Mouse (Mus musculus): ENCODE data around the gene Iqch.
A peak's percentile ranks its signal among the peaks of the same experiment; 100 is the strongest.

Gene Iqch

GRCm38 (mm10) chr9:63612565-63613515 lies 10.5 kb upstream of the Iqch start:
- no peak for DNase-seq (ENCODE audit: low spot score)

DNA sequence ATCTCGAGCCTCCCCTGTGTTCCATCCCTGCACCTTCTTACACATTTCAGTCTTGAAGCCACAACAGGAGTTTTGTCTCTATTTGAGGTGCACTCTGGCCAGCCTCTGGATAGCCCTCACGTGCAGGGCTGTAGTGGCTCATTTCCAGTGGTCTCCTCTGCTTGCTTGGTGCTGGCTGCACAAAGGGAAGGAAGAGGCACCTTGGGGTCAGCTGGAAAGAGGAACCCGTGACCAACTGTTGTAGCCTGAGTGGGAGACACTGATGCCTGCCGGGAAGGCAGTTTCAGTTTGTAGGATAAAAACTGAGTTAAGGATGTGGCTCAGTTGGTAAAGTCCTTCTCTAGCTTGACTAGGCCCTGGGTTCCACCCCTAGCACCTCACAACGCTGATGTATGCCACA lies 9.7 kb upstream of the Iqch start:
- no peak for DNase-seq (ENCODE audit: low spot score)

GRCm38 (mm10) chr9:63610841-63611366 lies 8.6 kb upstream of the Iqch start:
- DNase-seq (ENCODE audit: low spot score) = no peak

GRCm38 (mm10) chr9:63610231-63610630 lies 7.9 kb upstream of the Iqch start:
- DNase-seq (ENCODE audit: low spot score) = no peak

DNA sequence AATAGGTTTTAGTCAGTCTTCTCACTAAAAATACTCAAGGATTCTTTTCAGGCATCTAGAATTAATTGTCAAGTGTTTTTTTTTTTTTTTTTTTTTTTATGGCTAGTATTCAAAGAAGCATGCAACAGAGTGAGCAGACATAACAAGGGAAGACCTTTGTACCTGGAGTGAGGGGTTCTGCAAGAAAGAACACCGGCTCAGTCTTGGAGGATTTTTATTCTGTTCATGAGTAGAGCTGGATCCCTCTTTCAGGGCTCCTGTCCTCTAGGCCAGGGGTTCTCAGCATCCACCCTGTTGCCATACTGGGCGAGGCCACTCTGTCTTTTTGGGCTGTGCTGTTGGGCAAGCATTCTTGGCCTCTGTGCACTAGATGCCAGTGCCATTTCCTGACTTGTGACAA lies 7.5 kb upstream of the Iqch start:
- no peak for DNase-seq (ENCODE audit: low spot score)

DNA sequence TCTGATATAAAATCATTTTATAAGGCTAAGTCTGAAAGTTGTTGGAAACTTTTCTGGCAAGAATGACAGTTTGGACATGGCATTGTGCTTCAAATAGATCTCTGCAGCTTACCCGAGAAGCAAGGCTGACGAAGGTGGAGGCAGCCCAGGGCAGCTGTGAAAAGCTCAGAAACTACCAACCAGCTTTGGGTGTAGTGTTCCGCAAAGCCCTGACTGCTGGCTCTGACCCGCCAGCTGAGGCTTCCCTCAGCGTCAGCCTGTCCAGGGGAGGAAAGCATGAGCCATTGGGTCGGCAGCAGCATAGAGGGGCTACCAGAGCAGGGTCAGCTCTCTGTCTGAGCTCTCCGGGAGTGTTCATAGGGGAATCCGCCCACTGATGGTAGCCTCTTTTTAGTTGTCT lies 7.0 kb upstream of the Iqch start:
- DNase-seq (ENCODE audit: low spot score) = no peak

DNA sequence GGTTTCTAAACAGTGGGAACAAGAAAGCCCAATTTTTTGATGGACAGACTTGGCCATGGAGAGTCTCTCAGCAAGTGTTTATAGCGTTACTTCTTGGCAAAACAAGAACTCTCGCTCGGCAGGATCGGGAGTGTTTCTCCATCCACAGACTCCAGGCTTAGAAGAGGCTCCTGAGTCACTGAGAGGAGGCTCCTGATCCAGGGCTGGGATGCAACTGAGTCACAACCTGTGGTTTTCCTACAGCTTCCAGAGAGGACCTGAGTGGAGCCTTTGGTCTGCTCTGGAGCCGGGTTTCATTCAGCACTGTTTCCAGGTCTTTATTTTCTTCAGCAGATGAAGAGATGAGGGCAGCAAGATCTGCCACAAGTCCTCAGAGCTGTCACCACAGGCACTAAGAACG lies 5.7 kb upstream of the Iqch start:
- no peak for DNase-seq (ENCODE audit: low spot score)

DNA sequence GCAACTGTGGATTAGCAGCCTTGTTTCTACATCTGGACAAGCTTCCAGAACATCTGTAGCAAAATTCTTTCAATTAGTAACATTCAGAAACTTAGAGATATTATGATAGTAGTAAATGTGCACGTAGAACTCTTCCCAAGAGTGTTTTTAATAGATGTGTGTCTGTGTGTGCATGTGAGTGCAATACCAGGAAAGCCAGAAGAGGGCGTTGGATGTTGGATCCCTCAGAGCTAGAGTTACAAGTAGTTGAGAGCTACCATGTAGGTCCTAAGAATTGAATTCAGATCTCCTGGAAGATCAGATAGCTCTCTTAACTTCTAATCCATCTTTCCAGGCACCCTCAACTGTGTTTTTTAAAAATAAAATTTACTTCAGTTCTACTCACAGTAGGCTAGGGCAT lies 4.3 kb upstream of the Iqch start:
- no peak for DNase-seq (ENCODE audit: low spot score)

DNA sequence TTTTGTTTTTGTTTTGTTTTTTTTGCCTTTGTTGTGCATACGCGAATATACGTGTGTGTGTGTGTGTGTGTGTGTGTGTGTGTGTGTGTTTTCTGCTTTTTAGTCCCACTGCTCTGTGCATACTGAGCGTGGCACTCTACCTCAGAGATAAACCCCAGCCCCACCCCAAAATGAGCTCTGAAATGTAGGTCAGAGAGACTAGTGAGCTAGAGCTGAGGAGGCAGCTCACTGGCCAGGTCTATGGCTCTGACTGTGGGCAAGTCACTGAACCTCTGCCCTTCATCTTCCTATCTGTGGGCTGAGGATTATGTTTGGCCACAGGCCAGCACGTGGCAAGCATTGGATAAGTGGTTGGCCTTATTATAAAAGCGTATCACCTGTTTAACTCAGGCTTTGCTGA lies 1.6 kb upstream of the Iqch start:
- DNase-seq (ENCODE audit: low spot score) = peak; percentile 33

DNA sequence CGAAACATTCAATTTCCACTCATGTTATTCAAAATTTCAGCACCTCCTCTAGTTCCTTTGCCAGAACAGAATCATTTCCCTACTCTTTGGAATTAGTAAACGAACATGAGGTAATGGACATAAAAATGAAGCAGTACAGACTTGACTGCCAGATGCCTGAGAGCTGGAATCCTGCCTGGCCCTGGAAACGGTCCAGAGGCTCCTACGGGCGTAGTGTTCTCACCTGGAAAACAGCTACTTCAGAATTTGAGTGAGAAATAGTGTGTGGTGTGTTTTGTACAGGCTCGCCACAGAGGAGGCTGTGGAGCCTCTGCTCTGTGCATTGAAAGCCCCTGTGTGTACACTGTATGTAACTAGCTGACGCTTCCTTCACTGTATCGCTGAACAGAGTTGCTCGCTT lies 5.6 kb downstream of the Iqch start:
- peak; percentile 73 for DNase-seq (ENCODE audit: low spot score)

DNA sequence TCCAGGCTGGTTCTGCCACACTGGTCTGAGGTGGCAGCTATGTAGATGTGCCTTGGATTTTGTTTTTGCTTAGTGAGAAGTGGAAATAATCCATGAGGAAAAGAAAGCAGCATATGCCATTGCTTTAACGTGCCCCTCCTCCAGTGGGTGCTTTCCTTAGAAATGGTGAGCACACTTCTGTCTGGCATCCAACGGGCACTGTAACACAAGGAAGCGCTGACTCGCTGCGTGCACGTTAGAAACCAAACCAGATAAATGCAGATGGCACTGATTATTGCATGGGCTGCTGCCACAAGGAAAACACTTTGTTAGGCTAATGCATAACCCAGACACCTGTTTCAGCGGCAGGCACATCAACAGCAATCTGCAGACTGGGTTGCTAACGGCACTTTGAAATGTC lies 6.6 kb downstream of the Iqch start:
- DNase-seq (ENCODE audit: low spot score) = no peak

- DNase-seq (ENCODE audit: low spot score) = no peak
Observed at GRCm38 (mm10) chr9:63595032-63595431, 7.3 kb downstream of the Iqch start.

DNA sequence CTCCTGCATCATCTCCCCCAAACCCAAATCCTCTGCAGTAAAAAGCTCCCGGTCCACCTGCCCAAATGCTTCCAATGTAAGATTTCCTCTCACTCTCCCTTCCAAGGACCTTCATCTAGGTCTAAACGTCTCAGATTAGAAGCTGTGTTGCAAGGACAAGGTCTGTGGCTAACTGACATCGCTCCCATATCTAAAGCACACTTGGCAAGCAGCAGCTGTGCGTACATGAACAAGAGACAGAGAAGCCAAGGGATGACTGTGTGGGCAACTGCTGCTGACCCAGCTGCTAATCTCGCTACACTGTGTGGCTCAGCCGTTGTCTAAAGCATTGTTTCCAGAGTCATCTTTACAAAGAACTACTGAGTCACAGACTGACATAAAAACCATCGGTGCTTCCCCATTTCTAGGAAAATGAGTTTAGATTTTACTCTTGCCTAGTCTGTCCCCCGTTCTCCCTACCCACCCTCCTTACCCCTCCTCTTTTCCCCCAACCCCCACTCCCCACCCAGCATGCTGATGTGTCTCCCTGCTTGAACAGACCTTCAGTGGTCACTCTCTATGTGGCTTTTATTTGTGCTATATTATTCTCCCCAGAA lies 10.5 kb downstream of the Iqch start:
- no peak for DNase-seq (ENCODE audit: low spot score)

- no peak for DNase-seq (ENCODE audit: low spot score)
Observed at GRCm38 (mm10) chr9:63590592-63590991, 11.7 kb downstream of the Iqch start.

DNA sequence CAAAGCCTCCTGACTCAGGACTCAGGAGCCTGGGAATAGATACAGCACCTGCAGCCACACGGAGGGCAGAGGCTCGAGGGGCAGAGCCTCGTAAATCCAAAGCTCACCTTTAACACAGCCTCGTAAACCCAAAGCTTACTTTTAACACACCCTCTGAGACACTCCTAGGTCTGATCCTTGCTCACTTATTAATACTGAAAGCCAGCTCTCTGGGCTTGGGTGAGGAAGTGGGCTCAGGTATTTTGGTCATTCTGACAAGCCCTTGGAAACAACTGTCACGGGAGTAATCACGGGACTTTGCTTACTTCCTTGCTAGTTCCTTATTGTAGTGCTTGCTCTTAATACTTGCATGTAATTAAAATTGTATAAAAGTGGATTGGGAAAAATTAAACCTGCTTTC lies 13.1 kb downstream of the Iqch start:
- DNase-seq (ENCODE audit: low spot score) = no peak

GRCm38 (mm10) chr9:63585251-63585650 lies 17.0 kb downstream of the Iqch start:
- no peak for DNase-seq (ENCODE audit: low spot score)

- no peak for DNase-seq (ENCODE audit: low spot score)
Observed at GRCm38 (mm10) chr9:63581778-63582177, 20.5 kb downstream of the Iqch start.

- DNase-seq (ENCODE audit: low spot score) = no peak
Observed at GRCm38 (mm10) chr9:63580046-63580445, 22.2 kb downstream of the Iqch start.

GRCm38 (mm10) chr9:63579644-63580043 lies 22.6 kb downstream of the Iqch start:
- no peak for DNase-seq (ENCODE audit: low spot score)

- DNase-seq (ENCODE audit: low spot score) = no peak
Observed at GRCm38 (mm10) chr9:63577469-63577868, 24.8 kb downstream of the Iqch start.

- DNase-seq (ENCODE audit: low spot score) = no peak
Observed at GRCm38 (mm10) chr9:63572874-63573273, 29.4 kb downstream of the Iqch start.

GRCm38 (mm10) chr9:63571895-63572294 lies 30.4 kb downstream of the Iqch start:
- DNase-seq (ENCODE audit: low spot score) = no peak

DNA sequence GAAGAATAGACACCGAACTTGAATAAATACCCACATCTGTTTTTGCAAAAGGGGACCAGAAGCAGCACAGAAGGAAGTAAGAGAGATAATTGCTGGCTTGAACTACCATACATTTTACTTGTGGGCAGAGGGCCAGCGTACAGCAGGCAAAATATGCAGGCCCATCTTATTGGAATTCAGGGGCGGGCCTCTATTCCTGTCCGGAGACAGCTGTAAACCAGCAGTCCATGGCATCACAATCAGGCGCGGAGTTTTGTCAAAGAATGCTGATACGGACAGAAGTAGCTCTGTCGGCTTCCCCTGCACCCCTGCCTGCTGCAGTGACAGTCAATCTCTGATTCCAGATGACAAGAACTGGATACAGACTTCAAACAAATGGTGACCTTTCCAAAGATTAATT lies 33.5 kb downstream of the Iqch start:
- DNase-seq (ENCODE audit: low spot score) = peak; percentile 65
